Mouse (Mus musculus) midbrain, embryonic 16.5 days (tissue): ENCODE data around the gene Tead1. TPM values are rescaled to one million over a fixed set of nuclear protein-coding genes. Genes with fewer than 3 reads are reported as not detected.

ENCODE experiments used
- ATAC-seq: fragments of 200-750 bp; cut with Nextera tagmentation; 2 replicates; pipeline ENCODE4 v1.8.0; 2017; ENCODE audit warnings: moderate TSS enrichment
- H3K27ac ChIP-seq: fragments of 300-500 bp; sonication (generic); 2 replicates; pipeline ENCODE4 v1.5.1; 2014; ENCODE audit warnings: mild to moderate bottlenecking, low read length, mixed read lengths
- H3K27me3 ChIP-seq: fragments of 300-500 bp; sonication (generic); 2 replicates; pipeline ENCODE4 v1.6.1; 2014; ENCODE audit warnings: low read depth, low read length, mixed read lengths; ENCODE audit not compliant: control insufficient read depth, insufficient read depth
- H3K36me3 ChIP-seq: fragments of 300-500 bp; sonication (generic); 2 replicates; pipeline ENCODE4 v1.6.1; 2014; ENCODE audit warnings: mild to moderate bottlenecking, low read length, moderate library complexity, mixed read lengths; ENCODE audit not compliant: control insufficient read depth, insufficient read depth
- H3K4me1 ChIP-seq: fragments of 300-500 bp; sonication (generic); 2 replicates; pipeline ENCODE4 v1.6.1; 2014; ENCODE audit warnings: mild to moderate bottlenecking, low read length, mixed read lengths; ENCODE audit not compliant: control insufficient read depth, insufficient read depth
- H3K4me2 ChIP-seq: fragments of 300-500 bp; sonication (generic); 2 replicates; pipeline ENCODE4 v1.6.1; 2014; ENCODE audit warnings: mild to moderate bottlenecking, low read length, mixed read lengths
- H3K4me3 ChIP-seq: fragments of 300-500 bp; sonication (generic); 2 replicates; pipeline ENCODE4 v1.5.1; 2014; ENCODE audit warnings: low read depth, mild to moderate bottlenecking, low read length, moderate library complexity, mixed read lengths
- H3K9ac ChIP-seq: fragments of 300-500 bp; sonication (generic); 2 replicates; pipeline ENCODE4 v1.6.1; 2014; ENCODE audit warnings: low read depth, low read length, mixed read lengths
- H3K9me3 ChIP-seq: fragments of 300-500 bp; sonication (generic); replicated peaks from 2 replicates; pipeline ENCODE4 v1.6.1; 2014; ENCODE audit warnings: mild to moderate bottlenecking, low read length, mixed read lengths; ENCODE audit not compliant: control insufficient read depth, poor library complexity, severe bottlenecking
- WGBS: fragments of 180-500 bp; shearing (Covaris S2); extraction: QIAGEN DNeasy Blood & Tissue Kit; methylation state at CpG from one replicate; pipeline ENCODE4 v1.1.7; 2014; 5-methylcytosine and 5-hydroxymethylcytosine counted together
- polyA plus RNA-seq: library from polyadenylated mRNA; unstranded; fragments of >200 nt; fragmentation: Nextera tagmentation; extraction: Ambion mirVana; gene quantifications from 2 replicates; pipeline ENCODE4 v1.2.1, GENCODE M21; 2015

Tead1 gene
- polyA plus RNA-seq, 1 experiment from 2014 or later: 12.5 TPM

- H3K4me2 ChIP-seq: peak overlapping the region; percentile 8; the same call in 1 of the 2 replicates
- no peak overlapping the region for H3K4me3 ChIP-seq
- peak; percentile 27; the same call in 1 of the 2 replicates for ATAC-seq
- no peaks in the 10 kb centered on the region for H3K36me3 ChIP-seq
- no peaks in the 10 kb centered on the region for H3K9me3 ChIP-seq
- WGBS: 10% methylated on average over 10 of the region's 10 CpGs
- H3K27me3 ChIP-seq: no peaks in the 10 kb centered on the region
- H3K9ac ChIP-seq: peak overlapping the region; percentile 43
- peaks cover 36% of the 10 kb centered on the region for H3K4me1 ChIP-seq
- peak overlapping the region; percentile 62 for H3K27ac ChIP-seq
Observed at GRCm38 (mm10) chr7:112697162-112697841, 18.2 kb downstream of the Tead1 start.

- Histone ChIP-seq H3K36me3 (no peaks in the 10 kb centered on the region), H3K4me3 (no peak overlapping the region), H3K27me3 (no peaks in the 10 kb centered on the region), H3K27ac (no peak overlapping the region), H3K4me1 (peaks cover 36% of the 10 kb centered on the region), H3K9ac (no peak overlapping the region), H3K4me2 (no peak overlapping the region), H3K9me3 (no peaks in the 10 kb centered on the region)
- ATAC-seq: peak; percentile 50; the same call in 1 of the 2 replicates
- 52% methylated on average over 5 of the region's 5 CpGs for WGBS
Observed at GRCm38 (mm10) chr7:112700082-112700481, 21.0 kb downstream of the Tead1 start.

DNA sequence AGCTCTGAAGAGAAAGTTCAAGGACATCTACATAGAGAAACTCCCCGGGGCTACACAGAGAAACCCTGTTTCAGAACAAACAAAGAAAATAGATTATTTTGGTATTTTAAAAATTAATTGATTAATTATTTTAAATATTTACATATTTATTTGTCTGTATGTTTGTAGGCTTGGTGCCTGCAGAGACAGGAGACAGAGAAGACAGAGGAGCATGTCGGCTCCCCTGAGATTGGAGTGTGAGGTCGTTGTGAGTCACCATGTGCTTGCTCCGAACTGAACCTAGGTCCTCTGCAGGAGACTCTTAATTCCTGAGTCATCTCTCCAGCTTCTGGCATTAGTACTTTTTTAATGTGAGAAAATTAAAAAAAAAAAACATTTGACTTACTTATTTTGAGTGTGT, 24.2 kb downstream of the Tead1 start:
- Histone ChIP-seq H3K9me3 (no peaks in the 10 kb centered on the region), H3K4me2 (no peak overlapping the region), H3K36me3 (no peaks in the 10 kb centered on the region), H3K4me1 (peaks cover 16% of the 10 kb centered on the region), H3K9ac (no peak overlapping the region), H3K27me3 (no peaks in the 10 kb centered on the region), H3K4me3 (no peak overlapping the region), H3K27ac (no peak overlapping the region)
- WGBS: 84% methylated on average over 4 of the region's 4 CpGs
- ATAC-seq: no peak

DNA sequence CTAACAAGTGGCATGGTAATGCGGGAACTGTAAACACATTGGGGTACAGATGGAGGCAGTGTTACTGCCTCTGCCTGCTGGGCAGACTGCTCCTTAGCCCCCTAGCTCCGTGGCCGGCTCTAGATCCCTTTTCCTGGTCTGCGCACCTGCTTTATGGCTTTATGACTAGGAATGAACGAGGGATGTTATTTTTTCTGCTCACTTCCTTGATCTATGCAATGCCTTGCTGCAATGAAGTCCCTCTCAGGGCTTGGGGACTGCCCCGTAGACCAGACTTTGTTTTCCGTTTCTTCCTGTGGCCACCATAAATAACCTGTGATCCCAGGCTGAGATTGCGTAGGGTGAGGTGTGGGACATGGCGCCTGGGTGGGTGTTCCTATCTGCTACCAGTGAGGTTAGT, 26.8 kb downstream of the Tead1 start:
- H3K27ac ChIP-seq: no peak overlapping the region
- peaks cover 3% of the 10 kb centered on the region; the same call in 1 of the 2 replicates for H3K4me1 ChIP-seq
- H3K27me3 ChIP-seq: no peaks in the 10 kb centered on the region
- H3K36me3 ChIP-seq: no peaks in the 10 kb centered on the region
- WGBS: 89% methylated on average over 9 of the region's 9 CpGs
- no peak overlapping the region for H3K4me2 ChIP-seq
- H3K9ac ChIP-seq: no peak overlapping the region
- no peak for ATAC-seq
- H3K4me3 ChIP-seq: no peak overlapping the region
- H3K9me3 ChIP-seq: no peaks in the 10 kb centered on the region

DNA sequence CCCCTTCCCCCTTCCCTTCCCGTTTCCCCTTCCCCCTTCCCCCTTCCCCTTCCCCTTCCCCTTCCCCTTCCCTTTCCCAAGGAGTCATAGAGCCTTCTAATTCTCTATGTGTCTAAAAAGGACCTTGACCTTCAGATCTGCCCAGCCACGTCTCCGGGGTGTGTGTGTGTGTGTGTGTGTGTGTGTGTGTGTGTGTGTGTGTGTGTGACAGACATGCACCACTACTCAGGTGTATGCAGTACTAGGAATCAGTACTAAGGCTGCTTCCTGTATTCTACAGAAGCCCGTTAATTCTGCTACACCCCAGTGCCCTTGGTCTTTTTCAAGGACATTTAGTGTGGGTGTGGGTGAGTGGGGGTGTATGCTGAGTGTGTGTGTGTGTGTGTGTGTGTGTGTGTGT, 27.6 kb downstream of the Tead1 start:
- WGBS: 80% methylated on average over 1 of the region's 4 CpGs

DNA sequence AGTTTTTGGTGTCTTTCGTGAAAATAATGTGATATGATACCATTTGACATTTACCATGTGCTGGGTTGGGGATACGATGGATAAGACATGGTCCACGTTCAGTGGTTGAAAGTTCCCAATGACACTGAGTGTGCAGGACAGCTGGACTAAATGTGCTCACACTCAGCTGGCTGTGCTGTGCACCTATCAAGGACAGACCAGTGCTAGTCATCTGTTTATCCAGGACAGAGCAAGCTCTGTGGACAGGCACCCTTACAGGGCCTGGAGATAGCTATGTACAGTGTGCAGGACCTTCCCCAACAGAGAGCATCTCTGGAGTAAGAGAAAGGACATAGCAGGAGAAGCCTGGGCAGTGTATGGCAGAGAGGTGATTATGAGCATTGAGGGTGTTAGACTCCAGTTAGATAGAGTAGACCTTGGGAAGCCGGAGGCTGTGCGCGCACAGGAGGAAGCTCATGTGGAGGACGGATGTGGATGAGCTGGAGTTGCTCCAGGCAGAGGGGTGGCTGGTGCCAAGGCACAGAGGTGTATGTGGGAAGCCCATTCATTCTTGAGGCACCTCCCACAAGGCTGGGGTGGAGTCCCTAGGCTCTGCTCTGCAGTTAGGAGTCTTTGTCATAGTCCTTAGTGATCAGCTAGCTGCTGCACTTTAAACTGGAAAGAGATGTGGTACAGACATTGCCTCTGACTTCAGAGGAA, 31.4 kb downstream of the Tead1 start:
- H3K27me3 ChIP-seq: no peaks in the 10 kb centered on the region
- no peak overlapping the region for H3K4me2 ChIP-seq
- H3K27ac ChIP-seq: no peak overlapping the region
- no peaks in the 10 kb centered on the region for H3K36me3 ChIP-seq
- 86% methylated on average over 7 of the region's 7 CpGs for WGBS
- no peak overlapping the region for H3K4me3 ChIP-seq
- H3K9ac ChIP-seq: no peak overlapping the region
- H3K9me3 ChIP-seq: no peaks in the 10 kb centered on the region
- H3K4me1 ChIP-seq: no peaks in the 10 kb centered on the region
- ATAC-seq: no peak

More for the DNA sequence above, 27.6 kb downstream of the Tead1 start:
- no peaks in the 10 kb centered on the region for H3K36me3 ChIP-seq
- no peaks in the 10 kb centered on the region for H3K9me3 ChIP-seq
- no peak overlapping the region for H3K4me2 ChIP-seq
- no peak for ATAC-seq
- no peak overlapping the region for H3K4me3 ChIP-seq
- H3K4me1 ChIP-seq: no peaks in the 10 kb centered on the region
- H3K27ac ChIP-seq: no peak overlapping the region
- no peak overlapping the region for H3K9ac ChIP-seq
- no peaks in the 10 kb centered on the region for H3K27me3 ChIP-seq

GRCm38 (mm10) chr7:112711977-112712376, 32.9 kb downstream of the Tead1 start:
- Histone ChIP-seq H3K36me3 (no peaks in the 10 kb centered on the region), H3K9me3 (no peaks in the 10 kb centered on the region), H3K9ac (no peak overlapping the region), H3K4me2 (no peak overlapping the region), H3K4me1 (no peaks in the 10 kb centered on the region), H3K4me3 (no peak overlapping the region), H3K27me3 (no peaks in the 10 kb centered on the region), H3K27ac (no peak overlapping the region)
- ATAC-seq: no peak
- 89% methylated on average over 5 of the region's 5 CpGs for WGBS

GRCm38 (mm10) chr7:112713509-112713908, 34.4 kb downstream of the Tead1 start:
- H3K9ac ChIP-seq: no peak overlapping the region
- H3K36me3 ChIP-seq: no peaks in the 10 kb centered on the region
- H3K4me2 ChIP-seq: no peak overlapping the region
- no peak overlapping the region for H3K27ac ChIP-seq
- H3K9me3 ChIP-seq: no peaks in the 10 kb centered on the region
- ATAC-seq: no peak
- no peak overlapping the region for H3K4me3 ChIP-seq
- H3K4me1 ChIP-seq: peaks cover 5% of the 10 kb centered on the region; the same call in 1 of the 2 replicates
- 73% methylated on average over 5 of the region's 5 CpGs for WGBS
- H3K27me3 ChIP-seq: no peaks in the 10 kb centered on the region

- H3K9ac ChIP-seq: no peak overlapping the region
- no peaks in the 10 kb centered on the region for H3K36me3 ChIP-seq
- no peaks in the 10 kb centered on the region for H3K9me3 ChIP-seq
- no peak overlapping the region for H3K27ac ChIP-seq
- WGBS: 74% methylated on average over 6 of the region's 6 CpGs
- no peak for ATAC-seq
- H3K4me2 ChIP-seq: no peak overlapping the region
- H3K4me1 ChIP-seq: peaks cover 5% of the 10 kb centered on the region; the same call in 1 of the 2 replicates
- no peaks in the 10 kb centered on the region for H3K27me3 ChIP-seq
- H3K4me3 ChIP-seq: no peak overlapping the region
Observed at GRCm38 (mm10) chr7:112714783-112715182, 35.7 kb downstream of the Tead1 start.
